Mouse (Mus musculus) brain, embryonic 14.5 days (tissue): ENCODE data around the gene Stk36.

Experiments used
- CTCF ChIP-seq: fragments of 200-500 bp; IDR thresholded peaks from 2 replicates; pipeline ENCODE4 v1.5.1; 2012; ENCODE audit warnings: inconsistent platforms, mild to moderate bottlenecking, moderate library complexity, borderline replicate concordance; ENCODE audit not compliant: insufficient read depth, insufficient read length; ENCODE audit errors: extremely low read depth
- POLR2A ChIP-seq: fragments of 200-500 bp; IDR thresholded peaks from 2 replicates; pipeline ENCODE4 v1.6.1; 2012; ENCODE audit warnings: mild to moderate bottlenecking, inconsistent platforms, borderline replicate concordance; ENCODE audit not compliant: poor library complexity, insufficient read depth, insufficient read length, severe bottlenecking; ENCODE audit errors: extremely low read depth

GRCm38 (mm10) chr1:74665153-74665552, 63.9 kb downstream of the Stk36 start:
- no peak for TF ChIP-seq CTCF
- TF ChIP-seq POLR2A = no peak
